Mouse (Mus musculus): Measurements from ENCODE around the gene Auh. TPM values are rescaled to one million over a fixed set of nuclear protein-coding genes. Genes with fewer than 3 reads are reported as not detected.

Gene Auh
- polyA plus RNA-seq, 1 experiment from 2014 or later, result 45.1 TPM

GRCm38 (mm10) chr13:52875541-52876325, 53.7 kb downstream of the Auh start:
- Histone ChIP-seq H3K4me1 (ENCODE audit: control insufficient read depth, insufficient read depth, low read length) (no peaks in the 10 kb centered on the region), H3K9ac (ENCODE audit: low read depth, low read length) (no peak overlapping the region), H3K4me2 (ENCODE audit: low read depth, low read length) (no peak overlapping the region), H3K27me3 (replicated peaks; ENCODE audit: control insufficient read depth, insufficient read depth, low read length) (no peaks in the 10 kb centered on the region), H3K36me3 (ENCODE audit: control insufficient read depth, insufficient read depth, low read length) (no peaks in the 10 kb centered on the region; the same call in 1 of the 2 replicates), H3K4me3 (ENCODE audit: low read length) (no peak overlapping the region), H3K27ac (ENCODE audit: low read length) (no peak overlapping the region), H3K9me3 (ENCODE audit: control insufficient read depth, low read length) (no peaks in the 10 kb centered on the region)
- ATAC-seq, result no peak
- WGBS, result 75% methylated on average over 25 of the region's 25 CpGs

- Histone ChIP-seq H3K4me2 (ENCODE audit: low read depth, low read length) (no peak overlapping the region), H3K4me1 (ENCODE audit: control insufficient read depth, insufficient read depth, low read length) (no peaks in the 10 kb centered on the region), H3K36me3 (ENCODE audit: control insufficient read depth, insufficient read depth, low read length) (no peaks in the 10 kb centered on the region), H3K9ac (ENCODE audit: low read depth, low read length) (no peak overlapping the region), H3K4me3 (ENCODE audit: low read length) (no peak overlapping the region), H3K27me3 (replicated peaks; ENCODE audit: control insufficient read depth, insufficient read depth, low read length) (no peaks in the 10 kb centered on the region), H3K9me3 (ENCODE audit: control insufficient read depth, low read length) (no peaks in the 10 kb centered on the region), H3K27ac (ENCODE audit: low read length) (no peak overlapping the region)
- no peak for ATAC-seq
- WGBS, result 48% methylated on average over 6 of the region's 6 CpGs
Measured at GRCm38 (mm10) chr13:52875089-52875488, 54.4 kb downstream of the Auh start.

- Histone ChIP-seq H3K36me3 (ENCODE audit: control insufficient read depth, insufficient read depth, low read length) (no peaks in the 10 kb centered on the region), H3K27ac (ENCODE audit: low read length) (no peak overlapping the region), H3K9me3 (ENCODE audit: control insufficient read depth, low read length) (no peaks in the 10 kb centered on the region), H3K4me3 (ENCODE audit: low read length) (no peak overlapping the region), H3K4me1 (ENCODE audit: control insufficient read depth, insufficient read depth, low read length) (no peaks in the 10 kb centered on the region), H3K27me3 (replicated peaks; ENCODE audit: control insufficient read depth, insufficient read depth, low read length) (no peaks in the 10 kb centered on the region), H3K4me2 (ENCODE audit: low read depth, low read length) (no peak overlapping the region), H3K9ac (ENCODE audit: low read depth, low read length) (no peak overlapping the region)
- no peak for ATAC-seq
- WGBS, result 83% methylated on average over 6 of the region's 6 CpGs
Measured at GRCm38 (mm10) chr13:52874338-52874737, 55.1 kb downstream of the Auh start.

GRCm38 (mm10) chr13:52873923-52874322, 55.6 kb downstream of the Auh start:
- no peaks in the 10 kb centered on the region for H3K4me1 ChIP-seq (ENCODE audit: control insufficient read depth, insufficient read depth, low read length)
- H3K4me2 ChIP-seq (ENCODE audit: low read depth, low read length), result no peak overlapping the region
- no peak overlapping the region for H3K4me3 ChIP-seq (ENCODE audit: low read length)
- ATAC-seq, result no peak
- no peaks in the 10 kb centered on the region for H3K36me3 ChIP-seq (ENCODE audit: control insufficient read depth, insufficient read depth, low read length)
- 77% methylated on average over 11 of the region's 11 CpGs for WGBS
- no peaks in the 10 kb centered on the region for H3K27me3 ChIP-seq (replicated peaks; ENCODE audit: control insufficient read depth, insufficient read depth, low read length)
- no peaks in the 10 kb centered on the region for H3K9me3 ChIP-seq (ENCODE audit: control insufficient read depth, low read length)
- no peak overlapping the region for H3K9ac ChIP-seq (ENCODE audit: low read depth, low read length)
- H3K27ac ChIP-seq (ENCODE audit: low read length), result no peak overlapping the region

GRCm38 (mm10) chr13:52866005-52866792, 63.3 kb downstream of the Auh start:
- WGBS, result 44% methylated on average over 15 of the region's 15 CpGs
- H3K27ac ChIP-seq (ENCODE audit: low read length), result no peak overlapping the region
- H3K36me3 ChIP-seq (ENCODE audit: control insufficient read depth, insufficient read depth, low read length), result no peaks in the 10 kb centered on the region
- no peak for ATAC-seq
- no peak overlapping the region for H3K4me3 ChIP-seq (ENCODE audit: low read length)
- peaks cover 15% of the 10 kb centered on the region; the same call in 1 of the 2 replicates for H3K4me1 ChIP-seq (ENCODE audit: control insufficient read depth, insufficient read depth, low read length)
- no peak overlapping the region for H3K4me2 ChIP-seq (ENCODE audit: low read depth, low read length)
- H3K9ac ChIP-seq (ENCODE audit: low read depth, low read length), result no peak overlapping the region
- no peaks in the 10 kb centered on the region for H3K27me3 ChIP-seq (replicated peaks; ENCODE audit: control insufficient read depth, insufficient read depth, low read length)
- H3K9me3 ChIP-seq (ENCODE audit: control insufficient read depth, low read length), result no peaks in the 10 kb centered on the region

GRCm38 (mm10) chr13:52863436-52863835, 66.0 kb downstream of the Auh start:
- WGBS, result 91% methylated on average over 8 of the region's 8 CpGs

GRCm38 (mm10) chr13:52860006-52860685, 69.3 kb downstream of the Auh start:
- Histone ChIP-seq H3K4me3 (ENCODE audit: low read length) (no peak overlapping the region), H3K4me2 (ENCODE audit: low read depth, low read length) (no peak overlapping the region), H3K9ac (ENCODE audit: low read depth, low read length) (no peak overlapping the region), H3K27me3 (replicated peaks; ENCODE audit: control insufficient read depth, insufficient read depth, low read length) (no peaks in the 10 kb centered on the region), H3K36me3 (ENCODE audit: control insufficient read depth, insufficient read depth, low read length) (no peaks in the 10 kb centered on the region), H3K27ac (ENCODE audit: low read length) (no peak overlapping the region), H3K9me3 (ENCODE audit: control insufficient read depth, low read length) (no peaks in the 10 kb centered on the region), H3K4me1 (ENCODE audit: control insufficient read depth, insufficient read depth, low read length) (peaks cover 2% of the 10 kb centered on the region)
- WGBS, result 66% methylated on average over 22 of the region's 22 CpGs
- no peak for ATAC-seq

More at GRCm38 (mm10) chr13:52863436-52863835, 66.0 kb downstream of the Auh start:
- no peak overlapping the region for H3K4me2 ChIP-seq (ENCODE audit: low read depth, low read length)
- H3K36me3 ChIP-seq (ENCODE audit: control insufficient read depth, insufficient read depth, low read length), result no peaks in the 10 kb centered on the region
- H3K9ac ChIP-seq (ENCODE audit: low read depth, low read length), result no peak overlapping the region
- no peak overlapping the region for H3K27ac ChIP-seq (ENCODE audit: low read length)
- no peak overlapping the region for H3K4me3 ChIP-seq (ENCODE audit: low read length)
- ATAC-seq, result no peak
- no peaks in the 10 kb centered on the region for H3K9me3 ChIP-seq (ENCODE audit: control insufficient read depth, low read length)
- H3K4me1 ChIP-seq (ENCODE audit: control insufficient read depth, insufficient read depth, low read length), result peaks cover 15% of the 10 kb centered on the region
- no peaks in the 10 kb centered on the region for H3K27me3 ChIP-seq (replicated peaks; ENCODE audit: control insufficient read depth, insufficient read depth, low read length)

GRCm38 (mm10) chr13:52859065-52859820, 70.2 kb downstream of the Auh start:
- 75% methylated on average over 16 of the region's 16 CpGs for WGBS
- Histone ChIP-seq H3K4me1 (ENCODE audit: control insufficient read depth, insufficient read depth, low read length) (no peaks in the 10 kb centered on the region; the same call in 1 of the 2 replicates), H3K27ac (ENCODE audit: low read length) (no peak overlapping the region), H3K9ac (ENCODE audit: low read depth, low read length) (no peak overlapping the region), H3K36me3 (ENCODE audit: control insufficient read depth, insufficient read depth, low read length) (no peaks in the 10 kb centered on the region), H3K9me3 (ENCODE audit: control insufficient read depth, low read length) (no peaks in the 10 kb centered on the region), H3K4me3 (ENCODE audit: low read length) (no peak overlapping the region), H3K4me2 (ENCODE audit: low read depth, low read length) (no peak overlapping the region), H3K27me3 (replicated peaks; ENCODE audit: control insufficient read depth, insufficient read depth, low read length) (no peaks in the 10 kb centered on the region)
- no peak for ATAC-seq

Data from intestine, embryonic 16.5 days (tissue).